Mouse (Mus musculus) stomach, postnatal 0 days (tissue): Measurements from ENCODE around the gene Fbrsl1.

ENCODE experiments used
- CTCF ChIP-seq: IDR thresholded peaks from 2 replicates; pipeline ENCODE4 v1.5.1; 2016; ENCODE audit warnings: antibody characterized with exemption, low read depth, mild to moderate bottlenecking, moderate library complexity
- EP300 ChIP-seq: optimal IDR thresholded peaks from 2 replicates; pipeline ENCODE3; 2016; ENCODE audit warnings: antibody characterized with exemption

DNA sequence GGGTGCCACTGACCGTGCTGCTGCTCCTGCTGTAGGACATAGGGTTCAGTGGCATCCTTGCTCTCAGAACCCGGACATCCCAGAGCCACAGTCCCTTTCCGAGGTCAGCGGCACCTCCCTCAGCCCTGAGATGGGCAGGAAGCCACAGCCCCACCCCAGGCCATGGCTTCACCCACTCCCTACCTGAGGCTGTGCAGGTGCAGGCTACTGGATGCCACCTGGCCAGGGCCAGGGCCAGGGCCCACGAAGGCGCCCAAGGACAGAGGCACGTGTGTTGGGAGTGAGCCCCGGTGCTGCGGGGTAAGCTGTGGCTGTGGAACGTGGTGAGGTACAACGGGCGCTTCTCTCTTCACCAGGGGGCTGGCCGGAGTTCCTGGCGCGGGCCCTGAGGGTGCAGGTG, 69.2 kb downstream of the Fbrsl1 start:
- TF ChIP-seq CTCF: no peak
- TF ChIP-seq EP300: no peak
